Mouse (Mus musculus): ENCODE data around the gene Oas1a.
"Not testable (repeated sequence)": the region's sequence is repeated elsewhere in the genome, so short reads cannot be mapped to it uniquely, and the experiment has no call there.

Gene Oas1a

DNA sequence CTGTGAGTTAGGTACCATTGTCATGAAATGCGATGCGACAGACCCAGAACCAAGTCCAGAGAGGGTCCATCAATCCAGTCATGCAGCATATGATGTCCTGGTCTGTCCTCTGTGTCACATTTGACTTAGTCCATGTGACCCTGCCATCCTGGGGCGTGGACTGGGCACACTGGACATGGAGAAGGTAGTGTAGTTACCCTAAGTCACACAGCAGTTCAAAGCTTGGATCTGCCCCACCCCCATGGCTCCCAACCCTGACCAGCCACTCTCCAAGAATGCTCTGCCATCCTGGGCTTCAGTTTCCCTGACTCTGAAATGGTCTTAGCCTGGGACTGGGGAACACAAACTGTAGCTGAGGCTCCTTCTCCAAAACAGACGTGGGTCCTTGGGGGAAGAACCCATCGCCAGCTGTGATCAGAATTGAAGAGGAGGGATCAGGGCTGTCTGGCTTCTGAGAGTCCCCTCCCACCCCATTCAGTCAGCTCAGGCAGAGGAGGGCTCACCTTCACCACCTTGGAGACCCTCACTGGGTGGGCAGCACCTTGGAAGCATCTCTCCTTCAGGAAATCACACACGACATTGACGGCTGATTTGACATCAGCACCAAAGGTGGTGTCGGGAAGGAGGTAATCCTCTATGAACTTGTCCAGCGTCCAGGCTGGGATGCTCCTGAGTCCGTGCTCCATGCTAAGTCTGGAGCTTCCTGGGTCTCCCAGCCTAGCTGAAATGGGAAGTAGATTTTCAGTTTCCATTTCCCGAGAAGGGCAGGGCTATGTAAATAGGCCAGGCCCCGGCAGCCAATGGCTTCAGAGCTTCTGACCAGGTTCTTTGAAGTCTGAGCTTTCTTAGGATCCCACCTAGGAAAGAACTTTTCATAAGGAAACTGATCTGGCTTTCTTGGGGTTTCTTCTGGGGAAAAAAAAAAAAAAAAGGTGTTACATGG, at the start of gene Oas1a:
Oas1a (minus strand) TSS at position 731 of the 943 bp plus-strand sequence.
- peak in 1 of 2 experiments; percentile 32 for DNase-seq (ENCODE audit: inconsistent age in 2 of 2, low spot score in 1 of 2)

DNA sequence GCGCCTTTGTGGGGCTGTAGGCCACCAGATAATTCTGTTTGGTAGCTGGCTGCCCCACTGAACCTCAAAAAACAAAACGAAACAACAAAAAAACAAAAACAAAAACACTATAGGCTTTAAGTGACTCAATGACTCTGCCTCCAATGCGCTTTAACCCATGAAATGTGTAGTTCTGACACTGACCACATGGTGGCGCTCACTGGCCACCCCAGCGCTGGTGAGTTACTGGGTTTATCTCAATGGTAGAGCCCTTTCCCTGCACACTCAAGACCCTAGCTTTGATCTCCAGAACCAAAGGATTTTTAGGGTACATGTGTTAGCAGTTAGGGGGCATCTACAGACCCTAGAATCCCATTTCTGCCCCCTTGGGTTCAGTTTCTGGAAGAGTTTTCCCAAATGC, 46.7 kb upstream of the Oas1a start:
- peak; percentile 22 to 69 for DNase-seq (ENCODE audit: inconsistent age in 2 of 2, low spot score in 1 of 2)

DNA sequence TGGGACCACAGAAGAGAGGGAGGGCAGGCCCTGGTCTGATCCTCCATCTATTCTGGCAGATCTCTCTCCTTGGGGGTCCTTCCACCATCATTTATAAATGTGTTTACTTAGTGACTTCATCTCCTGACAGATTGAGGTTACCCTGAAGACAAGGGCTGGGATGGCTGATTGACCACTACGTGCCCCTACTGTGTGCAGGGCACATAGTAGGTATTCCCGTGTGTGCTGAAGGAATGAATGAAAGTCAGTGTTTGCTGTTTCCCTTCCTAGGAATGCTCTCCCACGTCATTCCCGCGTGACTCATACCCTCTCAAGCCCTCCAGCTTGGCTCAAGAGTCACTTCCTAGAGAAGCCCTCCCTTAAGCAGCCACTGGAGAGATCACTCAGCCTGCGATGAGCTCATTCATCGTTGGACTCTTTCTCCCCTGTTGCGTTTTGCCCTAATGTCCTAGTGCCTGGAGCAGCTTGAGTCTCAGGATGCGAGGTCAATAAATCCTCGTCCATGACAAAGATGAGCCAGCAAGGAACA, 45.0 kb upstream of the Oas1a start:
- DNase-seq (ENCODE audit: inconsistent age in 2 of 2, low spot score in 1 of 2): peak in 1 of 2 experiments; percentile 18

DNA sequence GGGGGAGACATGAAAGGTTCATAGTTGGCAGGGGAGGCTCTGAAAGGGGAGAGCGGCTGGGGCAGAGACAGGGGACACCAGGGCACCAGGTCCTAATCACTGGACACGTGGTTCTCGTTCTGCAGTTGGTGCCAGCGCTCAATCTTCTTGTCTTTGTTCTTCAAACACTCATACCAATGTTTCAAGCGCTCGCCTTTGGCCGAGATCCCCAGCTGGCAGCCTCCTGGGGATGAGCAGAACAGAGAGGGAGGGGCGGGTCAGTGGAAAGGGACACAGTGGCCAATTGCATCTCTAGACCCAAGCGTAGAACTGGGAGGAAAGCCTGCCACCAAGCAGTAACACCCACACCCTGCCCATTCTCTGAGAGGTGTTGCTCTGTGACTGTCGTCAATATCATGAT, 34.8 kb upstream of the Oas1a start:
- DNase-seq (ENCODE audit: inconsistent age in 2 of 2, low spot score in 1 of 2): no peak

DNA sequence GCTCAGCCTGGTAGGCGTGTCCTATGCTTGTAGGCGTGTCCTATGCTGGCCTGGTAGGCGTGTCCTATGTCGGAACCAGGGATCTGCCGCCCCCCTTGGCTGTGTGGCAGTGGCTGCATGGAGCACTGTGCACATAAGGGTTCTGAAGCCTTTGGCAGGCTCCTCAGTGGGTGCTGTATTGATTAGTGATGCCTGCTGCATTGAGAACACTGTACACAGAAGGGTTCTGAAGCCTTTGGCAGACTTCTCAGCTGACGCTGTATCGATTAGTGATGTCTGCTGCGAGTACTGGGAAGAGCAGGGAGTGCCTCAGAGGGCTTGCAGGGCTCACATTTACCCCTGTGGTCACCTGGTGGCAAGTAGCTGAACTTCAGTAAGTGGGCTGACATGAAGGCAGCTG, 31.3 kb upstream of the Oas1a start:
- no peak for DNase-seq (ENCODE audit: inconsistent age in 2 of 2, low spot score in 1 of 2)

DNA sequence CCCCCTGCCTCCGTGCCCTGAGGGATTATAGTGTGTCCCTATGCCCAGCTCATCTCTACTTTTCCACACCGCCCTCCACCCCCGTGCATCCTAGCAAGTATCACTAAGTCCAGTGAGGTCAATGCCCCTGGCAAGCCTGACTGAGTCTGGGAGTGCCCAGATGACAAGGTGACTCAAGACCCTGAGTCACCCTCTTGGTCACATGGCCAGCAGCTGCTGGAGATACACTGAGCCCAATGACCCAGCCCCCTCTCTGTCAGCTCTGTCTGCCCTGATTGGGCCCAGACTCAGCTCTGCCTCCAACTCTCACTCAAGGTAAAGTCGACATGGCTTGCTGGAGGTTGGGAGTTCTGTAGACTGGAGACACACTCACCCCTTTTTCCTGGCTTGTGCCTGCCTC, 30.5 kb upstream of the Oas1a start:
- DNase-seq (ENCODE audit: inconsistent age in 2 of 2, low spot score in 1 of 2): peak; percentile 75 to 83

DNA sequence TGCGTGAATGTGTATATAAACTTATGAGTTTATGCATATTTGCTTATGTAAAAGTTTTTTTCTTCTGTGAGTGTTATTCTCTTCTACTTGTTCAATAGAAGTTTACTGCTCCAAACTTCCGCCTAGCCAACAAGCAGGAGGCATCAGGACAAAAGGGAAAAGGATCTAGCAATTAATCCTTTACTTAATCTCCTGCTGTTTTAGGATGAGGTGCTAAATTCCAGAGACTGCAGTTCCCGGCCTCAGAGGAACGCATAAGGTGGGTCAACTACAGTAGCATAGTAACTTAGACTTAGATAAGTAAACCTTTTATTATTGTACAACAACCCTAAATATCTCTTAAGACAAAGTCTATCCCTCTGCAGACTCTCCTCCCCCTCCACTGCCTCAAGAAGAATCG, 26.6 kb upstream of the Oas1a start:
- no peak for DNase-seq (ENCODE audit: inconsistent age in 2 of 2, low spot score in 1 of 2)

DNA sequence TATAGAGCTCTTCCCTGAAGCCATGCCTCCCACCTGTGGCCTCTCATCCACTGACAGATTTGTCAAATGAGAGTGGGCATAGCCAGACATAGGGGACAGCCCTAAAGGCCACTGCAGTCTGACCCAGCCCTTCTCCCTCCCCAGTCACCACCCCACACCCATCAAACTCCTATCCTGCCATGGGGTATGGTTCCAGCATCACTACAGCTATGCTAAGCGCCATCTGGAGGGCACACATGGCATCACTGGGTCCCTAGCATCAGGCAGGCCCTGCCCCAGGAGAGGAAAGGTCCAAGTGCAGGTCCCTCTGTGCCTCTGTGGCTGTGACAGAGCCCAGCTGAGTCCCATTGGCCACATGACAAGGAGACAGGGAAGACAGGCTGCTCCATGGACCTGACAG, 19.7 kb upstream of the Oas1a start:
- DNase-seq (ENCODE audit: inconsistent age in 2 of 2, low spot score in 1 of 2): no peak

DNA sequence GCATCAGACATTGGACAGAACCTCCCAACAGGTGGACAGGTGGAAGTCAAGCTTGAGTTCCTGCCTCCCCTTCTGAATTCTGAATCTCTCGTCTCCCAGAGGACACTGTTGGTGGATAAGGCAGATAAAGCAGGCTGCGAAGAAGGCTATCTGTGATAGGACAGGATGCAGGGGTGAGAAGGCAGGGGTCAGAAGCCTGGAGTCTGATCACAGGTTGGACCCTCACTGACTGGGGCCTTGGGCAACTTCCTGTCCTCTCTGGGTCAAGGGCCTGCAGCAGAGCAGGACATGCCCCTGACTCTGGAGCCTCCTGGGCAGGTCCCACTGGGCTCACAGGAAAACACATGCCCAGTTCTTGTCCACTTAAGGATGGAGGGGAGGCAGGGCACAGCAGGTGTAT, 19.0 kb upstream of the Oas1a start:
- DNase-seq (ENCODE audit: inconsistent age in 2 of 2, low spot score in 1 of 2): not testable (repeated sequence)

DNA sequence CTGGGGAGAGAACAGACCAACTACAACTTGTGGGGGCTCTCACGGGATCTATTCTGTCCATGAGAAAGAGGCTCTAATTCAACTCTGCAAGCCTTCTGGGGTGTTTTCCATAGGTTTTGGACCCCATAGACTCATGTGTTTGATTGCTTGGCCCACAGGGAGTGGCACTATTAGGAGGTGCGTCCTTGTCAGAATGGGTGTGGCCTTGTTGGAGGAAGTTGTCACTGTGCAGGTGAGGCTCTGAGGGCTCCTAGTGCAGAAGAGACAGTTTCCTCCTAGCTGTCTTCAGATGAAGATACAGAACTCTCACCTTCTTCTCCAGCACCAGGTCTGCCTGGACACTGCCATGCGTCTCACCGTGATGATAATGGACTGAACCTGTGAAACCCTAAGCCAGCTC, 17.2 kb upstream of the Oas1a start:
- not testable (repeated sequence) for DNase-seq (ENCODE audit: inconsistent age in 2 of 2, low spot score in 1 of 2)

DNA sequence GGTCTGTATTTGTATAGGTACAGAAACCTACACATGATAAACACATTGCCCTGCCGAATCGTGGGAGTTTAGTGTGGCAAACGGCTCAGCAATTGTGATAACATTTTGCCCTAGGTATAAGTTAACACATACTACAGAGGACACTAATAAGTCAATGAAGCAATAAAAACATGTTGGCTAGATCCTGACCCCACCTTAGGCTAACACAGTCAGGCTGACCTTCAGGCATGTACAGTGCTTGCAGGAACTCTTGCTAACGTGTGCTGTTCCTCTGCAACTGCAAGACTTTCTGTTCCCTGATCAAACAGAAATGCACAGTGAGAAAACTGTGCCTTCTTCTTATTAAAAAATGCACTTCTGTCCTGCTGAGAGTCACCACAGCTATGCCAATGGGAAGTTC, 16.6 kb upstream of the Oas1a start:
- no peak for DNase-seq (ENCODE audit: inconsistent age in 2 of 2, low spot score in 1 of 2)

DNA sequence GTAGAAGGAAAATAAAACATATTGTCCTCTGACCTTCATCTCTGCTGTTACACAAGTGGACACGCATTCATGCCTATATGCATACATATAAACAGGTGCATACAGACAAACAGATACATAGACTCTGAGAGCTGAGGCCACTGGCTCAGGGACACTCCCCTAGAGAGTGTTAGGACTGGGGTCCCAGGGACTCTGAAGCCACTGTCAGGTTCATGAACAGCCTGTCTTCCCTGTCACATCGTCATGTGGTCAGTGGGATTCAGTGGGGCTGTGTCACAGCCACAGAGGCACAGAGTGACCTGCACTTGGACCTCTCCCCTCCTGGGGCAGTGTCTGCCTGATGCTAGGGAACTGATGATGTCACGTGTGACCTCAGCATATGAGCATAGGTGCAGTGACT, 13.0 kb upstream of the Oas1a start:
- no peak for DNase-seq (ENCODE audit: inconsistent age in 2 of 2, low spot score in 1 of 2)

DNA sequence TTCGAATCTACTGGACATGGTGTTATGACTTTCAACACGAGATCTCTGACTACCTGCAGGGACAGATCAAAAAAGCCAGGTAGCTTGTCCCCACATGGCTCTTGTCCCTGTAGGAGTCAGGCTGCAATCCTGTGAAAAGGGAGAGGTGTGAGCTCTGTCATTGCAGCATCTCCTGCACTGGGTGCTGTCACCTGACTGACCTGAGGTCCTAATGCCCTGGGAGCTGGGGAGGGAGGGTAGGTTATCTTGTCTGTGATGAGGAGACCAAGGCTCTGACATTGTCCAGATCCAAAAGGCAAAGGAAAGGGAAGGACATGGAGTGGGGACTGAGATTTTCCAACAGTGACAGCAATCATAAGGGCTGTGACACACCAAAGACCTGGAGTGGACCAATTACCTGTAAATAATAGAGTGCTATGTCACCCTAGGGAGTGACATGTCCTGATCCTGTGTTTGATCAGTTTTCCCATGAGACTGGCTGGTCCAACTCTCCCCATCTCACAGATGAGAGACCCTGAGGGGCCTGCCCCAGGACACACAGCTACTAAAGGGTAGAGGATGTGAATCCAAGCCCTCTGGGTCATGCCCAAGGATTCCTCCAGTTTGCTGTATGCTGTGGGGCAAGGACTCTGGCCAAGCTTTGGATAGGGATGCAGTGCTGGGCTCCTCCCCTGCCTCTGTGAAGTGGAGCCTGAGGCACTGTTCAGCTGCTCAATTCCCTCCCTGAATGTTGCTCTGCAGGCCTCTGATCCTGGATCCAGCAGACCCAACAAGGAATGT, 12.0 kb upstream of the Oas1a start:
- not testable (repeated sequence) for DNase-seq (ENCODE audit: inconsistent age in 2 of 2, low spot score in 1 of 2)

DNA sequence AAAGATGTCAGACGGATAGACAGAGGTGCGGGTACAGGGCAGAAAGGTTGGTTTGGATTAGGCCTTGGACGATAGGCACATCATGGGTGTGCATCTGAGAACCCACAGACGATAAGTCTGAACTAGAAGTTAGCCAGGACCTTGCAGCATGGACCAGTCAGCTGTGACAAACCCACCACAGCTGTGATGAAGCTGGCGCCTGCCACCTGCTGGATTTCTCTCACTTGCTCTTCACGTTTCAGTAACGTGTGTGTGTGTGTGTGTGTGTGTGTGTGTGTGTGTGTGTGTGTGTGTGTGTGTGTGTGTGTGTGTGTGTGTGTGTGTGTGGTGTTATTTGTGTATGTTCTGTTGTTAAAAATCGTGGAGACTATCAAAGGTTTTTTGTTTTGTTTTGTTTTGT, 6.9 kb upstream of the Oas1a start, which contains the start of gene Oas1d:
Oas1d (plus strand) TSS at position 333 of the 400 bp plus-strand sequence.
- not testable (repeated sequence) for DNase-seq (ENCODE audit: inconsistent age in 2 of 2, low spot score in 1 of 2)

DNA sequence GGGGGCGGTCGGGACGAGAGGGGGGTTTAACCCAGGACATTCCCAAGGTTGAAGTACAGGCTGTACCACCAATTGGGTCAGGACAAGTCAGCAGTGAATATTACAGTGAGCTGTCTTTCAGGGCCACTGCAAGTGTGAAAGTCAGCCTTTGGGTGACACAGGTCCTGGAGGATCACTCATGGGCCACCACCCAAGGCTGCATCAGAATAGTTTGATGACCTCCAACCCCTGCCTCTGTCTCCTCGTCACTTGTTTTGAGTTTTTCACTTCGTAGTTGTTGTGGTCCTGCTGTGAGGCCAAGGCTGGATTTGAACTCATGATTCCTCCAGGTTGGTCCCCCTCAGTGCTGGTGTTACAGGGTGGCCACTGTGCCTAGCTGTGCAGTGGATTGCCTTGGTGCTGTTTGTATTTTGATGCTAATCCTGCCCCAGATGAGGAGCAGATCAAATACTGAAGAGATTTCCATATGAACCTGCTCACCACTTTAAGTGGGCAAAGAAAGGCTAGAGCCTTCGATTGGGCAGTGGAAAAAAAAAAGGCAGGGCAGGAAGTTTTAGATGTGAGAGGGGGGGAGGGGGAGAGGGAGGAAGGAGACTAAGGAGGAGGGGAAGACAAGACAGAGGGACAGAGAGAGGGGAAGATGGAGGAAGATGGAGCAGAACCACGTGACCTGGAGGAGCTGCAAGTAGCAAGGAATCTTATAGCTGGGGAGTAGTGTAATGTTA, 1.0 kb upstream of the Oas1a start:
- DNase-seq (ENCODE audit: inconsistent age in 2 of 2, low spot score in 1 of 2): no peak

DNA sequence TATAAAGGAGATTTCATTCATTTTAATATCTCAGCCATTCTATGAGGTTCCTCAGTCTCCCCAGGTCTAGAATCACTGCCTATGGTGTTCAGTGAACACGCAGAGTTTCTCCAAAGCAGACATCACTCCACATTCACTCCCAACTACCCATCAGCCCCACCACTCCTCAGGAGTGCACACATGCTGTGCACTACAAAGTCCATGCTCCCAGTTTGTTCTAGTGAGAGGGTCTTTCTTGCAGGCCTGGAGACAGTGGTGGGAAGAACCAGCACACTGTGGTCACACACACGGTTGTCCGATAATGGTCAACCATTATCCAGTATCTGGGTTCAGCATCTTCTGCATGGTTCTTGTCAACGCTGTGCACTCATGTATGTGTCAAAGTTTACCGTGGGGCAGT, 5.3 kb downstream of the Oas1a start:
- no peak for DNase-seq (ENCODE audit: inconsistent age in 2 of 2, low spot score in 1 of 2)

DNA sequence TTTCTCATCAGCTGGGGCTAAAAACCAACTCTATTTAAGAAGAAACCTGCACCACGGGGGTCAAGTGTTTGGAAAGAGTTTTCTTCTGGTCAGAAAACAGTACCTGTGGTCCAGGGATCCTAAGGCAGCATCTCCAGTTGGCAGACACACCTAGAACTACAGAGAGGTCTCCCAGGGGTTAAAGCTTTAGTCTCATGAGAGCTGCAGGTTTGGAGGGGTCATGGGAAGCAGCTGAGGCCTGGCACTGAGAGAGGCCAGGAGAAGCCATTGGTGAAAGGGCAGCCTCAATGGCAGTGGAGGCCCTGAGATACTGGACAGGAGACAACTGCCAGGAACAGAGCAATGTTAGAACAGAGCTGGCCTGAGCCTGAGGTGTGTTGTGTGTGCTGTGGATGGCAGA, 6.7 kb downstream of the Oas1a start:
- DNase-seq (ENCODE audit: inconsistent age in 2 of 2, low spot score in 1 of 2): no peak

DNA sequence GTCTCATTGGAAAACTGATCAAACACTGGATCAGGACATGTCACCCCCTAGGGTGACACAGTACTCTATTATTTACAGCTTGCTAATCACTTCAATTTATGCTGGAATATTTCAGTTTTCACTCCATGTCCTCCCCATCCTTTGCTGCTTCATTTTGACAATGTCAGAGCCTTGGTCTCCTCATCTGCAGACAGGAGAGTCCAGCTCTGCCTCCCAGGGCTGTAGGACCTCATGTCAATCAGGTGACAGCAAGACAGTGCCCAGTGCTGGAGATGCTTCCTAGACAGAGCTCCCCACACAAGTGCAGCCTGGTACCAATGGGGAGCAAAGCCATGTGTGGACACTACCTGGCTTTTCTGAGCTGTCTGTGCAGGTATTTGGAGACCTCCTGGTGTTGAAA, 8.6 kb downstream of the Oas1a start:
- DNase-seq (ENCODE audit: inconsistent age in 2 of 2, low spot score in 1 of 2): no peak

DNA sequence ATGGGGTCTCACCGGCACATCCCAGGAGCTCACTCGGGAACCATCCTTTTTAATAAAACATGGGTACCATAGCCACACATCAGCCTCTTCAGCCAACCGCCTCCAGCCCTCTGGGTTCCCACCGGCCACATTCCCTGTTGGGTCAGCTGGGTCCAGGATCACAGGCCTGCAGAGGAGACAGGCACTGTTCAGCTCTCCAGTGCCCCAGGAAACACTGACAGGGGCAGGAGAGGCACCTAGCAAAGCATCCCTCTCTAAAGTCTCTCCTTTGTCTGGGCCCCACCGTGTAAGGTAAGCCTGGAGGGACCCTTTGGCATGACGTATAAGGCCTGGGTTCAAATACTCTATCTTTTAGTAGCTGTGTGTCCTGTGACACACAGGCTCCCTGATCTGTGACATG, 9.0 kb downstream of the Oas1a start:
- no peak for DNase-seq (ENCODE audit: inconsistent age in 2 of 2, low spot score in 1 of 2)

DNA sequence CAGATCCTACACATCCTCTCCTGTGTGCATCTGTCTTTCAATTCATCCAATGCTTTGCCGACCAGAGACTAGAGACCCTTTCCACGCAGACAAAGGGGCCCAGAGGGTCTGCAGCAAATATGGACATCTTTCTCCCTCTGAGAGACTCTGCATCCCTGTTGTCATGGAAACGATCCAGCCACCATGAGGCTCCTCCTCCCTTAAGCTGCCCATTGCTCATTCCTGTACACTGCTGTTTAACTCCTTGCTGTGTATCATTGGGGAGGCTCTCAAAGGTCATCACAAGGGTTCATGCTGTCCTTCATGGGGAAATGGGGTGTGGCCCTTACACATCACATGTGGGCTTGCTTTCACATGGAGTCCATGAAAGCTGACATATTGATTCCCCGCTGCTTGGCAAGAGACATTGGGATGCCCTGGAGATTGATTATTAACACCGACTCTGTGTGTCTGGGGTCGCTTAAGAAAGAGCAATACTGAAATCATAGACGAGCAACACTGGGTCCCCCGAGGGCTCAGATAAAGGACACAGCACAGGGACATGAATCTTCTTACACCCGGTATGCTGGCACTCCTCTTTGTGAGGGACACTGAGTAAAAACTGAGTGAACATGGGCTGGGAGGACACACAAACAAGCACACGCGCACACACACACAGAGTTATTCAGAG, 12.0 kb downstream of the Oas1a start:
- DNase-seq (ENCODE audit: inconsistent age in 2 of 2, low spot score in 1 of 2): no peak

DNA sequence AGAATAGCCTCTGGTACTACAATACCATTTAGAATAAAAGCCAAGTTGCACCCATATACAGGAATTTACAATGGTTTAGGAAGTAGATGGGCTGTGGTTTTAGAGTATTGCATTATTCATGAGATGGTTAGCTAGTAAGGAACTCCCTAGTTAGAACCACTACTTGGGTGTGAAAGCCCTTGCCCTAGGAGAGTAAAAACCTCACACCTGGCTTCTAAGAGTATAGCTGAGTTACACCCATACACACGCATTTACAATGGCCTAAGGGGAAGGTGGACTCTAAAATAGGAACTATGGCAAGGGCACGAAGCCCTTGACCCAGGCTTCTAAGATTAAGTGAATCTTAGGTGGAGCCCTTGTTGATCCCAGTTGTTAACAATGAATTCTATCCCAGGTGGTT, 12.6 kb downstream of the Oas1a start:
- not testable (repeated sequence) for DNase-seq (ENCODE audit: inconsistent age in 2 of 2, low spot score in 1 of 2)

Data from adrenal gland, adult (tissue).